Mouse (Mus musculus) heart, embryonic 15.5 days (tissue): ENCODE measurements around the gene D630045J12Rik. TPM values are rescaled to one million over a fixed set of nuclear protein-coding genes. Genes with fewer than 3 reads are reported as not detected.

Source experiments
- ATAC-seq: fragments of 200-750 bp; cut with Nextera tagmentation; replicated peaks from 2 replicates; pipeline ENCODE4 v1.8.0; 2017; ENCODE audit warnings: low read depth, moderate TSS enrichment; ENCODE audit not compliant: insufficient number of reproducible peaks, insufficient read depth, low FRiP score
- H3K27ac ChIP-seq: fragments of 300-500 bp; sonication (generic); 2 replicates; pipeline ENCODE4 v1.5.1; 2015; ENCODE audit warnings: mild to moderate bottlenecking, inconsistent platforms
- H3K27me3 ChIP-seq: fragments of 300-500 bp; sonication (generic); 2 replicates; pipeline ENCODE4 v1.6.1; 2015; ENCODE audit warnings: inconsistent platforms
- H3K36me3 ChIP-seq: fragments of 300-500 bp; sonication (generic); 2 replicates; pipeline ENCODE4 v1.6.1; 2015; ENCODE audit warnings: mild to moderate bottlenecking, inconsistent platforms
- H3K4me1 ChIP-seq: fragments of 300-500 bp; sonication (generic); replicated peaks from 2 replicates; pipeline ENCODE4 v1.6.1; 2015; ENCODE audit warnings: inconsistent platforms
- H3K4me2 ChIP-seq: fragments of 300-500 bp; sonication (generic); 2 replicates; pipeline ENCODE4 v1.6.1; 2015; ENCODE audit warnings: inconsistent platforms, mild to moderate bottlenecking, moderate library complexity
- H3K4me3 ChIP-seq: fragments of 300-500 bp; sonication (generic); 2 replicates; pipeline ENCODE4 v1.5.1; 2015; ENCODE audit warnings: mild to moderate bottlenecking, inconsistent platforms
- H3K9ac ChIP-seq: fragments of 300-500 bp; sonication (generic); 2 replicates; pipeline ENCODE4 v1.6.1; 2015; ENCODE audit warnings: mild to moderate bottlenecking, inconsistent platforms
- H3K9me3 ChIP-seq: fragments of 300-500 bp; sonication (generic); replicated peaks from 2 replicates; pipeline ENCODE4 v1.6.1; 2016; ENCODE audit warnings: inconsistent platforms
- WGBS: fragments of 180-500 bp; shearing (Covaris S2); methylation state at CpG from one replicate; pipeline ENCODE4 v1.1.7; 2015; ENCODE audit warnings: mixed read lengths; 5-methylcytosine and 5-hydroxymethylcytosine counted together
- polyA plus RNA-seq: library from polyadenylated mRNA; unstranded; fragments of >200 nt; fragmentation: Nextera tagmentation; extraction: Ambion mirVana; gene quantifications from 2 replicates; pipeline ENCODE4 v1.2.1, GENCODE M21; 2015

The D630045J12Rik gene
- polyA plus RNA-seq, 1 experiment from 2014 or later, result 1.1 TPM

GRCm38 (mm10) chr6:38186312-38186950, 67.4 kb downstream of the D630045J12Rik start:
- no peak for ATAC-seq
- Histone ChIP-seq H3K36me3 (peaks cover 8% of the 10 kb centered on the region; the same call in 1 of the 2 replicates), H3K4me1 (0 out of 2 replicates have a peak, but pooled peaks cover 4% of the 10 kb centered on the region), H3K4me2 (no peak overlapping the region), H3K27me3 (no peaks in the 10 kb centered on the region), H3K27ac (no peak overlapping the region), H3K4me3 (no peak overlapping the region), H3K9ac (no peak overlapping the region), H3K9me3 (no peaks in the 10 kb centered on the region)
- WGBS, result 65% methylated on average over 8 of the region's 8 CpGs

- WGBS, result 67% methylated on average over 8 of the region's 8 CpGs
- H3K4me1 ChIP-seq, result 0 out of 2 replicates have a peak, but pooled peaks cover 4% of the 10 kb centered on the region
- H3K36me3 ChIP-seq, result peaks cover 8% of the 10 kb centered on the region; the same call in 1 of the 2 replicates
- no peaks in the 10 kb centered on the region for H3K9me3 ChIP-seq
- H3K27ac ChIP-seq, result no peak overlapping the region
- H3K27me3 ChIP-seq, result no peaks in the 10 kb centered on the region
- H3K4me2 ChIP-seq, result no peak overlapping the region
- no peak overlapping the region for H3K9ac ChIP-seq
- no peak overlapping the region for H3K4me3 ChIP-seq
- no peak for ATAC-seq
Observed at GRCm38 (mm10) chr6:38184791-38185190, 69.0 kb downstream of the D630045J12Rik start.

- Histone ChIP-seq H3K4me1 (0 out of 2 replicates have a peak, but pooled peaks cover 3% of the 10 kb centered on the region), H3K27ac (no peak overlapping the region)
- 71% methylated on average over 10 of the region's 10 CpGs for WGBS
Observed at GRCm38 (mm10) chr6:38181756-38182318, 72.0 kb downstream of the D630045J12Rik start.

GRCm38 (mm10) chr6:38180669-38181068, 73.1 kb downstream of the D630045J12Rik start:
- H3K9me3 ChIP-seq, result no peaks in the 10 kb centered on the region
- no peaks in the 10 kb centered on the region for H3K4me1 ChIP-seq
- no peak for ATAC-seq
- 53% methylated on average over 5 of the region's 5 CpGs for WGBS
- no peak overlapping the region for H3K9ac ChIP-seq
- peaks cover 8% of the 10 kb centered on the region; the same call in 1 of the 2 replicates for H3K36me3 ChIP-seq
- no peaks in the 10 kb centered on the region for H3K27me3 ChIP-seq
- H3K27ac ChIP-seq, result peak overlapping the region; percentile 7; the same call in 1 of the 2 replicates
- no peak overlapping the region for H3K4me2 ChIP-seq
- H3K4me3 ChIP-seq, result no peak overlapping the region

More at GRCm38 (mm10) chr6:38181756-38182318, 72.0 kb downstream of the D630045J12Rik start:
- H3K4me2 ChIP-seq, result no peak overlapping the region
- H3K27me3 ChIP-seq, result no peaks in the 10 kb centered on the region
- H3K36me3 ChIP-seq, result peaks cover 8% of the 10 kb centered on the region; the same call in 1 of the 2 replicates
- ATAC-seq, result no peak
- H3K9me3 ChIP-seq, result no peaks in the 10 kb centered on the region
- no peak overlapping the region for H3K4me3 ChIP-seq
- no peak overlapping the region for H3K9ac ChIP-seq

- Histone ChIP-seq H3K36me3 (no peaks in the 10 kb centered on the region; the same call in 1 of the 2 replicates), H3K27ac (no peak overlapping the region), H3K4me3 (no peak overlapping the region), H3K27me3 (no peaks in the 10 kb centered on the region), H3K9ac (no peak overlapping the region), H3K9me3 (no peaks in the 10 kb centered on the region), H3K4me1 (no peaks in the 10 kb centered on the region), H3K4me2 (no peak overlapping the region)
- 70% methylated on average over 6 of the region's 6 CpGs for WGBS
- no peak for ATAC-seq
Observed at GRCm38 (mm10) chr6:38165385-38165784, 88.4 kb downstream of the D630045J12Rik start.

- 83% methylated on average over 6 of the region's 6 CpGs for WGBS
- H3K36me3 ChIP-seq, result no peaks in the 10 kb centered on the region
- no peak overlapping the region for H3K9ac ChIP-seq
- H3K4me2 ChIP-seq, result no peak overlapping the region
- no peak overlapping the region for H3K4me3 ChIP-seq
- no peak overlapping the region for H3K27ac ChIP-seq
- no peaks in the 10 kb centered on the region for H3K4me1 ChIP-seq
- no peaks in the 10 kb centered on the region for H3K27me3 ChIP-seq
- no peak for ATAC-seq
- H3K9me3 ChIP-seq, result no peaks in the 10 kb centered on the region
Observed at GRCm38 (mm10) chr6:38164705-38165104, 89.1 kb downstream of the D630045J12Rik start.

GRCm38 (mm10) chr6:38162825-38163504, 90.8 kb downstream of the D630045J12Rik start:
- ATAC-seq, result no peak
- Histone ChIP-seq H3K27me3 (no peaks in the 10 kb centered on the region), H3K27ac (no peak overlapping the region)

GRCm38 (mm10) chr6:38160556-38160955, 93.3 kb downstream of the D630045J12Rik start:
- no peak for ATAC-seq
- H3K27me3 ChIP-seq, result no peaks in the 10 kb centered on the region
- H3K4me3 ChIP-seq, result no peak overlapping the region
- no peaks in the 10 kb centered on the region for H3K4me1 ChIP-seq
- no peak overlapping the region for H3K4me2 ChIP-seq
- H3K36me3 ChIP-seq, result no peaks in the 10 kb centered on the region
- peak overlapping the region; percentile 17; the same call in 1 of the 2 replicates for H3K27ac ChIP-seq
- no peak overlapping the region for H3K9ac ChIP-seq
- WGBS, result 65% methylated on average over 2 of the region's 2 CpGs
- no peaks in the 10 kb centered on the region for H3K9me3 ChIP-seq

More at GRCm38 (mm10) chr6:38162825-38163504, 90.8 kb downstream of the D630045J12Rik start:
- H3K9me3 ChIP-seq, result no peaks in the 10 kb centered on the region
- no peaks in the 10 kb centered on the region for H3K4me1 ChIP-seq
- no peak overlapping the region for H3K4me3 ChIP-seq
- WGBS, result 70% methylated on average over 14 of the region's 14 CpGs
- H3K4me2 ChIP-seq, result no peak overlapping the region
- no peak overlapping the region for H3K9ac ChIP-seq
- no peaks in the 10 kb centered on the region for H3K36me3 ChIP-seq

GRCm38 (mm10) chr6:38160102-38160501, 93.7 kb downstream of the D630045J12Rik start:
- Histone ChIP-seq H3K27ac (peak overlapping the region; percentile 17; the same call in 1 of the 2 replicates), H3K4me1 (no peaks in the 10 kb centered on the region), H3K4me2 (no peak overlapping the region), H3K27me3 (no peaks in the 10 kb centered on the region), H3K9ac (no peak overlapping the region), H3K9me3 (no peaks in the 10 kb centered on the region), H3K4me3 (no peak overlapping the region), H3K36me3 (no peaks in the 10 kb centered on the region)
- WGBS, result 18% methylated on average over 3 of the region's 3 CpGs
- ATAC-seq, result 0 out of 2 replicates have a peak, but pooled peaks have one; percentile 10

GRCm38 (mm10) chr6:38159576-38159975, 94.2 kb downstream of the D630045J12Rik start:
- H3K9ac ChIP-seq, result no peak overlapping the region
- no peak overlapping the region for H3K27ac ChIP-seq
- H3K4me2 ChIP-seq, result no peak overlapping the region
- WGBS, result 84% methylated on average over 4 of the region's 4 CpGs
- no peaks in the 10 kb centered on the region for H3K27me3 ChIP-seq
- H3K36me3 ChIP-seq, result no peaks in the 10 kb centered on the region
- H3K9me3 ChIP-seq, result no peaks in the 10 kb centered on the region
- ATAC-seq, result no peak
- H3K4me1 ChIP-seq, result no peaks in the 10 kb centered on the region
- H3K4me3 ChIP-seq, result no peak overlapping the region

GRCm38 (mm10) chr6:38157925-38158324, 95.9 kb downstream of the D630045J12Rik start:
- no peaks in the 10 kb centered on the region for H3K36me3 ChIP-seq
- no peaks in the 10 kb centered on the region for H3K9me3 ChIP-seq
- peaks cover under 1% of the 10 kb centered on the region; the same call in 1 of the 2 replicates for H3K4me1 ChIP-seq
- no peak overlapping the region for H3K27ac ChIP-seq
- H3K4me3 ChIP-seq, result no peak overlapping the region
- no peaks in the 10 kb centered on the region for H3K27me3 ChIP-seq
- no peak overlapping the region for H3K4me2 ChIP-seq
- ATAC-seq, result no peak
- WGBS, result 84% methylated on average over 16 of the region's 16 CpGs
- no peak overlapping the region for H3K9ac ChIP-seq
